Mouse (Mus musculus): ENCODE data around the gene Ublcp1. TPM values are rescaled to one million over a fixed set of nuclear protein-coding genes. Genes with fewer than 3 reads are reported as not detected.

Gene Ublcp1
- total and polyA plus RNA-seq, 3 experiments: 18.9 to 34.1 (median 26.7) TPM

DNA sequence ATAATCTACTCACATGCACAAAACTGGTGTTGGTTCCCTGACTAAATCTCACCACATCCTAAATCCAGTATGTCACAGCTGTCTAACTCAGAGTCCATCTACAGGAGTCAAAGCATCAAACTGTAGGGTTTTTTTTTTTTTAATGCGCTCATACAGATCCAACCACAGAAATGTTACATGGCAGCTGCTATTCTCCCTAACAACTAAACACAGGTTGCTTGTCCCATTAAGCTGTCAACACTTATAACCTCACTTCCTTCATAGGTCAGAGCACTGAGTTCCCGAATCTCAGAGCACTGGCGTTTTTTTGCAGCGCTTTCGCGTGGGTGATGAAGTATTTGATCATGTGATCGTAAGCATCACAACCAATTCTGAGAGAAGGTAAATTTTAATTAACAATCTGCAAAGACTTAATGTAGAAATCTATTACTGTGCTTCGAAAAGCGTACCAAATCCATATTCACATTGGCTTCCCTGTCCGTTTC is 1.9 kb downstream of the Ublcp1 start:
- H3K27ac ChIP-seq (ENCODE audit: insufficient read depth, low read depth): no peak overlapping the region
- H3K9me3 ChIP-seq (replicated peaks; ENCODE audit: low read length): no peaks in the 10 kb centered on the region
- H3K9ac ChIP-seq (ENCODE audit: insufficient read depth, low read depth): no peak overlapping the region
- in situ Hi-C loops (cut with MboI; ENCODE audit: low pct_ligation_motif_present, low pct_unique_long_range_greater_than_20kb, low sequenced_read_pairs) (no loop called here), dilution Hi-C loops (cut with MboI; ENCODE audit: extremely low pct_ligation_motif_present, extremely low pct_unique_long_range_greater_than_20kb, low sequenced_read_pairs) (no loop called here)
- no peak for DNase-seq (ENCODE audit: extremely low read depth)
- H3K4me2 ChIP-seq (ENCODE audit: insufficient read depth, low read depth, poor library complexity, severe bottlenecking): no peak overlapping the region
- H3K4me3 ChIP-seq (replicated peaks in 1 of 3; ENCODE audit: low read depth in 2 of 3, low read length in 2 of 3, poor library complexity in 1 of 3): no peak overlapping the region
- H3K79me2 ChIP-seq (replicated peaks; ENCODE audit: control insufficient read depth, extremely low read depth, insufficient read depth, poor library complexity, severe bottlenecking): peaks cover 8% of the 10 kb centered on the region
- H3K27me3 ChIP-seq (replicated peaks): no peaks in the 10 kb centered on the region
- TF ChIP-seq MXI1 (IDR thresholded peaks at IDR 0.05; ENCODE audit: low read depth, low read length) (no peak), MAFK (IDR thresholded peaks at IDR 0.05; ENCODE audit: insufficient replicate concordance, low read length) (no peak), NELFE (IDR thresholded peaks at IDR 0.05; ENCODE audit: low read depth, low read length) (no peak), JUND (conservative IDR thresholded peaks at IDR 0.05; ENCODE audit: low read depth, low read length) (no peak), TCF12 (IDR thresholded peaks at IDR 0.05; ENCODE audit: low read depth, low read length) (no peak), UBTF (IDR thresholded peaks at IDR 0.05; ENCODE audit: low read depth, low read length) (no peak), CHD1 (IDR thresholded peaks at IDR 0.05; ENCODE audit: low read depth, low read length) (no peak), USF2 (conservative IDR thresholded peaks at IDR 0.05; ENCODE audit: low read depth, low read length) (no peak), RCOR1 (conservative IDR thresholded peaks at IDR 0.05; ENCODE audit: low read depth, low read length) (no peak), RAD21 (IDR thresholded peaks at IDR 0.05; ENCODE audit: low read depth, low read length) (no peak), MYC (IDR thresholded peaks at IDR 0.05; ENCODE audit: low read depth, low read length) (no peak), CHD2 (IDR thresholded peaks at IDR 0.05; ENCODE audit: low read length) (no peak), ZNF384 (IDR thresholded peaks at IDR 0.05; ENCODE audit: low read depth, low read length) (no peak), USF1 (IDR thresholded peaks at IDR 0.05; ENCODE audit: low read depth, low read length) (no peak), E2F4 (IDR thresholded peaks at IDR 0.05; ENCODE audit: insufficient replicate concordance, low read depth, low read length) (no peak), MAX (IDR thresholded peaks at IDR 0.05; ENCODE audit: low read length) (no peak), EP300 (IDR thresholded peaks at IDR 0.05; ENCODE audit: low read length) (no peak)
- peaks cover 6 to 42% of the 10 kb centered on the region in 2 experiments; a peak in 3 of 4 replicates for H3K4me1 ChIP-seq (ENCODE audit: control insufficient read depth in 1 of 2, insufficient read depth in 2 of 2)
- peaks cover 13 to 20% of the 10 kb centered on the region in 2 experiments for H3K36me3 ChIP-seq (replicated peaks in 1 of 2; ENCODE audit: control insufficient read depth in 1 of 2, insufficient read depth in 1 of 2, low read length in 1 of 2)

DNA sequence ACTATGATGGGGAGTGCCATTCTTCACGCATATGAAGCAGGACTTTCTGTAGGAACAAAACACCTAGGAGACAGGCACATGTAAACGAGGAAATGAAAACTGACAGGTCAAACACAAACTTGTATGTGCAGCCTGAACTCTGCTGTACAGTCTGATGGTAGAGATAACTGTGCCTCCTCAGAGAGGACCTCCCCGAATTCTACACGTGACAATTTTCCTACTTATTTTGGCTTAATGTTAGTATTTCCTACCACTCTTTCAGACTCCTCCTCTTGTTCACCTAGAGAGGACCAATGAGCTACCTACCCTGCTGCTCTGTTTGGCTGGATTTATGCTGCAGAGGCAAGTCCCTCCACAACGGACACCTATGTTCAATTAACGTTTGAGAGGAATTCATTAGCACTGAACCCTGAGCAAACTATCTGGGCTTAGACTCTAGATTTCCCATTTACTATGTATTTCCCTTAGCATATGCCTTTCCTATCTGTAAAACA is 3.3 kb downstream of the Ublcp1 start:
- Histone ChIP-seq H3K4me2 (ENCODE audit: insufficient read depth, low read depth, poor library complexity, severe bottlenecking) (no peak overlapping the region), H3K36me3 (replicated peaks in 1 of 2; ENCODE audit: control insufficient read depth in 1 of 2, insufficient read depth in 1 of 2, low read length in 1 of 2) (peaks cover 17 to 23% of the 10 kb centered on the region in 2 experiments), H3K9me3 (replicated peaks; ENCODE audit: low read length) (no peaks in the 10 kb centered on the region), H3K4me1 (ENCODE audit: control insufficient read depth in 1 of 2, insufficient read depth in 2 of 2) (peaks cover 3 to 31% of the 10 kb centered on the region in 2 experiments; a peak in 3 of 4 replicates), H3K79me2 (replicated peaks; ENCODE audit: control insufficient read depth, extremely low read depth, insufficient read depth, poor library complexity, severe bottlenecking) (peaks cover 8% of the 10 kb centered on the region), H3K9ac (ENCODE audit: insufficient read depth, low read depth) (no peak overlapping the region), H3K27ac (ENCODE audit: insufficient read depth, low read depth) (no peak overlapping the region), H3K4me3 (replicated peaks in 1 of 3; ENCODE audit: low read depth in 2 of 3, low read length in 2 of 3, poor library complexity in 1 of 3) (no peak overlapping the region), H3K27me3 (replicated peaks) (no peaks in the 10 kb centered on the region)
- in situ Hi-C loops (cut with MboI; ENCODE audit: low pct_ligation_motif_present, low pct_unique_long_range_greater_than_20kb, low sequenced_read_pairs): no loop called here
- no peak for TF ChIP-seq ZC3H11A (IDR thresholded peaks at IDR 0.05; ENCODE audit: low read depth, low read length)
- TF ChIP-seq ETS1 (conservative IDR thresholded peaks at IDR 0.05; ENCODE audit: low read depth, low read length): no peak
- dilution Hi-C loops (cut with MboI; ENCODE audit: extremely low pct_ligation_motif_present, extremely low pct_unique_long_range_greater_than_20kb, low sequenced_read_pairs): no loop called here
- no peak for DNase-seq (ENCODE audit: extremely low read depth)

Data from CH12.LX (cell line).